Mouse (Mus musculus) layer of hippocampus, adult 18-20 months (tissue): Measurements from ENCODE around the gene Unc5b. TPM values are rescaled to one million over a fixed set of nuclear protein-coding genes. Genes with fewer than 3 reads are reported as not detected.
A peak's percentile ranks its signal among the peaks of the same experiment; 100 is the strongest.
"Not testable (repeated sequence)": the region's sequence is repeated elsewhere in the genome, so short reads cannot be mapped to it uniquely, and the experiment has no call there.

Experiments used
- DNase-seq, 2 experiments: peaks; one replicate each; pipeline ENCODE4 v3.0.0; 2022; ENCODE audit warnings: low spot score in 2 of 2
- total RNA-seq, 2 experiments: library from RNA; stranded (reverse); gene quantifications; 2 replicates each; pipeline ENCODE4 v1.2.3; 2021

Gene Unc5b
- total RNA-seq, 2 experiments from 2014 or later: 15.0 to 15.6 TPM

DNA sequence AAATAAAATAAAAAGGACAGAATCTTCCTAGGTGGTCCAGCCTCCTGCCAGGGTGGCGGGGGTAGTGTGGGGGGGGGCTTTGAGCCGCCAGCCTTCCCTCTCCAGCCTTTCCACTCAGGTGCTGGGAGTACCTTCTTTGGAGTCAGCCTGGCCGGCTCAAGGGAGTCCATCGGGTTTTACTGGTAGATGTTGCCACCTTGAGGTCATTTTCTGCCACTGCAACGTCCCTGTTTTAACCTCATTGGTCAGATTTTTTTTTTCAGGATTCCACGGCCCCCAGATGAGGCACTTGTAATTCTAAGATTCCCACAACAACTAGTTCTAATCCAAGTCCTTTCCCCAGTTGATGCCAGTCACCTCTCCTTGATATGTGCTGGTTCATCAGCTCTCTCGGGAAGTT, 74.4 kb downstream of the Unc5b start:
- DNase-seq: peak; percentile 38 to 76

DNA sequence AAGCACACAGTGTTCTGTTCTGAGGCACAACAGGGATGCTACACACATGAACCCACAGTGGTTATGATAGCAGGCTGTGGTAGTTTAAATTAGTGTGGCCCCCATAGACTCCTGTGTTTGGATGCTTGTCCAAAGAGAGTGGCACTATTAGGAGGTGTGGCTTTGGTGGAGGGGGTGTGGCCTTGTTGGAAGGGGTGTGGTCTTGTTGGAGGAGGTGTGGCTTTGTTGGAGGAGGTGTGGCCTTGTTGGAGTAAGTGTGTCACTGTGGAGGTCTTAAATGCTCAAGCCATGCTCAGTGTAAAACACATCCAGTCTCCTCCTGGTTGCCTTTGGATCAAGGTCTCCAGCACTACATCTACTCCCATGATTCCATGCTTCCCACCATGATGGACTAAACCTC, 75.2 kb downstream of the Unc5b start:
- DNase-seq: no peak

DNA sequence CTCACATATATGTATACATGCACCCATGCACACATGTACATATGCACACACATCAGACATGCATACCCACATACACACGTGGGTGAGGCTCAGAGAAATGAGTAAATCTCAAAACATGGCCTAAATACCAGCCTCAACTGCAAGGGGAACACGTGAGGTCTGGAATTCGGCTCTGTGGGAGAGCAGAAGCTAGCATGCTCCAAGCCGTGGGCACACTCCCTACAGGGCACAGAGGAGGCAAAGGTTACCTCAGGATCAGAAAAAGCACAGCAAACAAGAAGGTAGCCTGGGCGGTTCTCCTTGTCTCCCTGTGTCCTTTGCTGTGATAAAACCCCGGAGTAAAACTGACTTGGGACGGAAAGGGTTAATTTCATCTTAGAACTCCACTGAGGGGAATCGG, 77.4 kb downstream of the Unc5b start:
- no peak for DNase-seq

DNA sequence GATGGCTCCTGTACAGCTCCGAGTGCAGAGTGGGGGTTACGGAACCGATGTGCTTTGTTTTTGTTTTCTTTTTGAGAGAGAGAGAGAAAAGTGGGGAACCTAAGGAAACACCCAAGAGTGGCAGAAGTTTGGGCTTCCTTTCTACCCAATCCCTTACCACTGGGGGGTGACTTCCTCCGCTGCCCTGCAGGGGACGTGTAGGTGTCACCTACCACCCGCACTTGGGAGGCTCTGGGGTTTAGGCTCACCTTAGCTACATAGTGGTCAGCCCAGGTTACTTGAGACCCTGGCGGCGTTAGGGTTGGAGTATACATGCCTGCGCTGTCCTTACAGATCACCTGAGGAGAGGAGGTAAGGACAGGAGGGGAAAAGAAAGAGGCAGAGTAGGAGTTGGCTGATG, 78.1 kb downstream of the Unc5b start:
- DNase-seq: no peak

DNA sequence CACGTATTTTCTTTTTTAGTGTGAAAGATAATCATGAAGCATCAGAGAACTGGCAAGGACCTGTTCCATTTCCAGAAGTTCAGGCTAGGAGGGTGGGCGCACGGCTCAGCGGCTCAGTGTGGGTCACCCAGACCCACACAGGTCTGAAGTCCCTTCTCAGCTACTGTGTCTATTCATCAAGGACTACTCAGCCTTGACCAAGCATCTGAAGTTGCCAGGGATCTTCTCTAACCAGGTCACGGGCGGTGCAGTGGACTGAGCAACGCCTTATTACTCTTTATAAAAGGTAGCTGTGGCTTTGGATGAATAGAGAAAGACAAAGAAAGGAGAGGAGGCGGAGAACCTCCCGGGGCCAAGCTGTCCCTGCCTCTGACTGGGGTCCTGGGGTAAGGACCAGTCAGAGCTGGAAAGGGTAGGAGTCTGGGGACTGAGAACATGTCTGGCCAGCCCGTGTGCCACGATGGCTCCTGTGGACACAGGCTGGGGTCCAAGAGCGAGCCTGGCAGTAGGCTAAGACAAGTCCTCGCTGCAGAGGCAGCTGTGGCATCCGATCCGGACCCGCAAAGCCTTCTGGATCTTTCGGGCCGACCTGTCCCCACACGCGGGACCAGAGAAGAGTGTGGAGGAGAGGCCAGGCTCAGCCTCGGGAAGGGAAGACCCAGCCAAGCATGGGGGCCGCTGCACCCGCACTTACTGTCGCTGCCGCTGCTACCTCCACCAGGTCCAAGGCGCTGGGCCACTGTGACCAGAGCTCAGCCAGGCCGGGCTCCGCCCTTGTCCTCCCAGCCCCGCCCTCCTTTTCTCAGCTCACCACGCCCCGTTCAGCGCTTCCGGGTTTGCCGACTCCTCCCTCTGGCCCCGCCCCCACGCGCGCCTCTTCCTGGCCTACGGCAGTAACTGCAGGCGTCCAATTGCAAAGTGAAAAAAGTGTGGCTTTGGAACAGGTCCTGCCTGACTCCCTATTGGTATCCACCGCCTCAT, 79.1 kb downstream of the Unc5b start, which contains the start of gene Slc29a3:
TSS of gene Slc29a3 (minus strand) at position 755 of the 981 bp plus-strand sequence.
- DNase-seq: peak; percentile 87 to 95

DNA sequence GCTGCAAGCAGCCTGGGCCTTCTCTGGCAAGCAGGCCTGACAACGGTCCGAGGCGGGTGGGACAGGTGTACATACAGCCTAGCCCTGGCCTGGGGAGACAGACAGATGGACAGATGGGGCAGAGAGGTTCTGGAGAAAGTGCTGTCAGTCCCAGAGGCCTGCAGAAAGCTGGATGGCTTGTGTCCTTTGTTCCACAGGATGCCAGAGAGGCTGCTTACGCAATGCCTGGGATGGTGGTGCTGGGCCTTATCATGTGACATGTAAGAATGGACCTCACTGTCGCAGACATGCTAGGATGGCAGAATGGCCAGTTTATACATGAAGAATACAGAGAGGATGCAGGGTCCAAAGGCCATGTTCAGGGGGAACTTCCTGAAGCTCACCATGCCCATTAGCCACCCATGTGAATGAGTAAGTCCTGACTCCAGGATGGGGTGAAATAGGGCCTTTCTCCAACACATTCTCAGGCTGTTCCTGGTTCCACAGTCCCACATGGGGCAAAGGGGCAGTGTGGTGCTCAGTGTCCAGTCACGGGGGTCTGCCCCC, 83.6 kb downstream of the Unc5b start:
- no peak for DNase-seq

DNA sequence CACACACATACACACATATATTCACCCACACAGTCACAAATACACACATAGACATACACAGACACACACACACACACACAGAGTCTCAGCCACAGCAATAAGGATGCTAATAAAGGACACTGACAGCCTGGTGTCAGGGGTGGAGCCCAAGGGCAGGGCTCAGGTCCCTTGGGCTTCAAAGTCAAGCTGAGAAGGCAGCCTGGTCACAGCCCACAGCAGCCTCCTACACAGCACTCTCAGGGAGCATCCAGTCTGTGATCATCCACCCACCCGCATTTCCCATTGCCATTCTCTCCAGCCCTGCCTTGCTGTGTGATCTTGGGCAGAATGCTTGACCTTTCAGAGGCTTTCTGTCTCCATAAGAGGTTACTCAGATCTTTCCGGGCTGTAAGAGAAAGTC, 84.9 kb downstream of the Unc5b start:
- no peak for DNase-seq

DNA sequence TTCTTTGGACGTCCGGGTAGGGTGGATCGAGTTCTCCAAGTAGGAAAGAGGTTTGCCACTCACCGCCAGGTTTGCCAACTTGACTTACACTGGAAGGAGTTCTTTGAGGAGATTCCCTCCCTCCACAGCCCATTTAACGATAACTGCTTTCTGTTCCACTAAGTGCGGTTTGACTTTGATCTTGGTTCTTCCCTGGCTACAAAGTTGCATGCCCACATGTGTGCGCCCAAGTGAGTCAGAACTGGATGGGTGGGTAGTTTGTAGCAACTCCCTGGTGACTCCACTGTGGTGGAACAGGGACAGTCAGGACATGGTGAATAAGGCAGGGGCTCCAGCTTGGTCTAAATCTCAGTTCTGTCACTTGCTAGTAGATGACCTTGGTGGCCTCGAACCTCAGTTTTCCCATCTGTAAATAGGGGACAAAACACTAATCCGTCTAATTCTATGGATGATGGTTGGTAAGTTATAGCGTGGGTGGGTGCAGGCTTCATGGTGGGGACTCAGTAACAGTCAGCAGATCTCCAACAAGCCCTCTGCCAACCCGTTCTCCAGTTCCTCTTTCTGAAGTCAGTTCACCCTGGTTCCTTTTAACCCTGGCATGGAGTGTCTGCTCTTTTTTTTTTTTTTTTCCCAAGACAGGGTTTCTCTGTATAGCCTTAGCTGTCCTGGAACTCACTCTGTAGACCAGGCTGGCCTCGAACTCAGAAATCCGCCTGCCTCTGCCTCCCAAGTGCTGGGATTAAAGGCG, 86.7 kb downstream of the Unc5b start:
- DNase-seq: no peak

DNA sequence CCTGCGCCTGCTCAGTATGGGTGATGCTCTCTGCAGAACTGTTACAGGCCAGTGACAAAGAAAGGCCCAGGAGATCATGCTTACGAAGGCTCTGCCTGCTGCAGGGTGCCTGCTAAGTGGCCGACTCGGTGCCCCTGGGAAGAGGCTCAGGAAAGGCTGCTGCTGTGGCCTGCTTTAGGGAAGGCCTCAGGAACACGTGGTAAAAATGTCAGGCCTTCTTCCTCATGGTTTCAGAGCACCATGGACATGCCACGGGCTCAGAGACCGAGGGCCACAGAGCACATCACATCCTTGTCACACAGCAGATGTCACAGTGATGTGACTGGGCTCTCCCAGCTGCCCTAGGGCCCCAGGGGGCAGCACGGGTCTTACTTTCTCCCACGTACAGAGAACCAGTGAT, 87.7 kb downstream of the Unc5b start:
- DNase-seq: no peak

DNA sequence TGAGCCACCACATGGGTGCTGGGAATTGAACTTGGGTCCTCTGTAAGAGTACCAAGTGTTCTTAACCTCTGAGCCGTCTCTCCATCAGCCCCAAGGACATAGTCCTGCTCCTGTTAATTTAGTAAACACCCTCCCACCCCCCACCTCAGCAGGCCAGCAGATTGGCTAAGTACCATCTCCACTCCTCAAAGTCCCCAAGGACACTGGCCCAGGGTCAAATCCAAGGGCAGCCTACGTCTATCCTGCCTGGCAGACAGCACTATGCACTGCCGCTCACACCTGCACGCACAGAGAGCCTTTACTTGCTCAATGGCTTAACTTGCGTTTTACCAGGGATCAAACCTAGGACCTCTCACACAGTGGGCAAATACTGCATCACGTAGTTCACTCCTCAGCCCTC, 88.4 kb downstream of the Unc5b start:
- DNase-seq: no peak

DNA sequence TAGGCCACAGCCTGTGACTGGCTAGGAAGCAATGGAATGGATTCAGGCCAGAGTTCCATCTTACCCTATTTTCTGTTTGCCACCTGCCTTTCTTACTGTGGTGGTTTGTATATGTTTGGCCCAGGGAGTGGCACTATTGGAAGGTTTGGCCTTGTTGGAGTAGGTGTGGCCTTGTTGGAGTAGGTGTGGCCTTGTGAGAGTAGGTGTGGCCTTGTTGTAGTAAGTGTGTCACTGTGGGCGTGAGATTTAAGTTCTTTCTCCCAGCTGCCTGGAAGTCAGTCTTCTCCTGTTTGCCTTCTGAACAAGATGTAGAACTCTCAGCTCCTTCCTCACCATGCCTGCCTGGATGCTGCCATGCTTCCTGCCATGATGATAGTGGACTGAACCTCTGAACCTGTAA, 89.1 kb downstream of the Unc5b start:
- DNase-seq: not testable (repeated sequence)

DNA sequence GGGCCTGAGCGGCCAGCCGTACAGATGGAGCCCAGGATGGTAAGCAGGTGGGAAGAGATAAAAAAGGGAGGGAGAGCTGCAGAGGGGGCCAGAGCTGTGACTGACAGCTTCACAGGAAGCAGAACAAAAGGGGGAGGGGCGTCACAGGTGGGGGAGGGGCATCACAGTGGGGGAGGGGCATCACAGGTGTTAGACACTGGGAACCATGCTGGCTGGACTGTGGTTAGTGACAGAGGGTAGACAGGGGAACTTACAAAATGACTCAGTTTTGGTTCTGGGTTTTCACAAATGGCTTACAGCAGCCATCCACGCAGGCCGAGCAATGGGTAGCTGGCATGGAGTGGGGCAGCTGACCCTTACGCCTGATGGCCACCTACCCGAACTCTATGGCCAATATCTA, 89.9 kb downstream of the Unc5b start:
- DNase-seq: no peak

DNA sequence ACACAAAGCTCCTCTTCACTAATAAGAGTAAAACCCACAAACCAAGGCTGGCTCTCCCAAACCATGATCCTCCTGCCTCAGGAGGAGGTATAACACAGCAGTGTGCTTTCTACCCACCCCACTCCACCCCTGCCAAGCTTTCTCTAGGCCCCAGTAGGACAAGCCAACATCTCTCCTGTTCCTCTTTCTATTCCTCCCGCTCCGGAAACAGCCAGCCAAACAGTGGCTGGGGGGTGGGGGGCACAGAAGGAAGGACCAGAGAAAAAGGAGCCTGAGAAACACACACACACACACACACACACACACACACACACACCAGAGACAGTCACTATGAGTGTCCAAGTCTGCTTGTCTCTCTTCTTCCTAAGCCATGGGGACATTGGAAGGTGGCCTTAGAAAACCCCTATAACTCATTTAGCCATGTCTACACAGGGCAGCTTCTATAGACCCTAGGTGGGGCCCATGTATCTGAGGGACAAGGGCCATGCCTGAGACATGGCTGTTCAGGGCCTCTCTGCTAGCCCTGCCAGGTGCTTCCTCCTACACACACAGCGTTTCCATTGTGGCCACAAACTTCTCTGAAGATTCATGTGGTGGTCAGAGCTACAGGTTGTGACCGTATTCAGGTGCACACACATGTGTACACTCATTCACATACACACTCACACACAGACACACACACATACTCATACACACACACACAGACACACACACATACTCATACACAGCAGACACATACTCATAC, 91.6 kb downstream of the Unc5b start:
- DNase-seq: no peak

DNA sequence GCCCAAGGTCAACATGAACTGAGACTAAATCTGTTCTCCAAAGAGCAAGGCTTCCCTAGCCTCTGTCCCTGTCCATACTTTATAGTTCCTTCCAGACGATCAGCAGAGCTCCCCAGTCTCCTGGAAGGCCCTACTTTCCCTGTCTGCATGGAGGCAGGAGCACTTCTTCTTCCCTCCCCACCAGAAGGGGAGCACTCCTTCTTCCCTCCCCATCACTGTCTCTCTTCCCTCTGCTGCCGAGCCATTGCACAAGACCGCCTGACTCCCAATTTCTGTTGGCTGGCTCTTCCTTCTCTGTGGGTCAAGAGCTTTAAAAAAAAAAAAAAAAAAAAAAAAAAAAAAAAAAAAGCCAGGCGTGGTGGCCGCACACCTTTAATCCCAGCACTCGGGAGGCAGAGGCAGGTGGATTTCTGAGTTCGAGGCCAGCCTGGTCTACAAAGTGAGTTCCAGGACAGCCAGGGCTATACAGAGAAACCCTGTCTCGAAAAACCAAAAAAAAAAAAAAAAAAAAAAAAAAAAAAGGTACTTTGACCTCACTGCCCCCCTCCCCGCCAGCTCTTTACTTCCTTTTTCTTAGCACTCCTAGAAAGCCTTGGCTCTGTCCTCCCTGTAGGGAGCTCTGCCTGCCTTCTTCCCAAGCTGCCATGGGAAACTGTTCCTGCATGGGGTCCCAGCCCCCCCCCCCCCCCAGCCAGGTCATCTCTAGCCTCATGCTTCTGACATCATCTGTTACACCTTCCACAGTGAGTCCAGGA, 93.3 kb downstream of the Unc5b start:
- no peak for DNase-seq

DNA sequence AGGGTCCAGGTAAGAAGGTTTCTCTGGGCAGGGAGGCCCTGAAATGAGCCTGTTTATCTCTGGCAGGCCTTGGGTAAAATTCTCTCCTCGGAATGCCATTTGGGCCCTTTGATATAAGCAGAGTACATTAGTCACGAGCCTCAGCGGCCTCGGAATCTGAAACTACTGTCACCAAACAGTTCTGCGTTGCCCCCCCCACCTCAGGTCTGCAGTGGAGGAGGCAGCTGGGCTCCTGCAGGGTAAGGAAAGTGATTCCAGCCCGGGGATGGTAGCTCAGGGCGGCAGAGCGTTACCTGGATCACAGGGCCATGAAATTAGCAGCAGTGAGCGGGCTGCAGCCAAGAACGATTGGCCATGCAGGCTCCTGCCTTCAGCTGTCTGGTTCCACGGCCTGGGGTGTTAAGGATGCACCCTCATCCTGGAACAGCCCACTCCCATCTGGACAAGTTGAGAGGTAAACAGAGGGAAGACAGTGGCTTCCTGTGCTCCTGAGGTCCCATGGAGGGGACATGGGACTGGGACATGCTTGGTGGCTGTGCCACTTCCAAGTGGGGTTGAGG, 94.1 kb downstream of the Unc5b start:
- no peak for DNase-seq

DNA sequence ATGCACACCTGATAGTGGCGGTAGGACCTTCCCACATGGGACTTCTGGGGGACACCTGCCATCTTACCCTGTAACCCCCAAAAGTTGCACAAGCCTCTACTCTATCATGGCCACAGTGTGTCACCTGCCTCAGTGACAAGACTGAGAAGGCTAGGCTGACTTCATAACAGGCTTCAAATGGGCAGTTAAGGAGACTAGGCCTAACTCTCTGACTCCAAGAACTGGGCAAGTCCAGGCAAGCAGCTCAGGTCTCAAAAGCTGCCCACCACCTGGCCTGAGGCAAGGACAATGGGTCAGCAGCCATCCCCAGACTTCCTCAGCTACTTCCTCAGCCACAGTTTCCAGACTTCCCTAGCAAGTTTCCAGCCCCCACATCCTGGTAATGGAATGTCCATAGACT, 95.6 kb downstream of the Unc5b start:
- no peak for DNase-seq

DNA sequence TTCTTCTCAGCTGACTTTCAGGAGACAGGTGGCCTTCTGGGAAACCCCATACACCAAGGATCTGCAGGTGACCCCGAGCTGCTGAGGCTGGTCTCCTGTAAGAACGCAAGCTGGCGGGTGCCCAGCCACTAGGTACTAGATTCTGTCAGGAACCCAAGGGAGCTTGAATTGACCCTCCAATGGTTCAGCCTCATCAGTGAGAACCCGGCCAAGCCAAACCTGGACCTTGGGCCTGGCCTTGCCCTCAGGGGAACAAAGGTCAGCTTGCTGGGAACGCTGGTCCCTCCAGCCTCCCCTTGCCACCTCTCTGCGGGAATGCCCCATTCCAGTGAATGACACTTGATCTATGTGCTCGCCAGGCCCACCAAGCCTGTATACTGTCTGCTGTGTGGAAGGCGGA, 97.9 kb downstream of the Unc5b start:
- no peak for DNase-seq

DNA sequence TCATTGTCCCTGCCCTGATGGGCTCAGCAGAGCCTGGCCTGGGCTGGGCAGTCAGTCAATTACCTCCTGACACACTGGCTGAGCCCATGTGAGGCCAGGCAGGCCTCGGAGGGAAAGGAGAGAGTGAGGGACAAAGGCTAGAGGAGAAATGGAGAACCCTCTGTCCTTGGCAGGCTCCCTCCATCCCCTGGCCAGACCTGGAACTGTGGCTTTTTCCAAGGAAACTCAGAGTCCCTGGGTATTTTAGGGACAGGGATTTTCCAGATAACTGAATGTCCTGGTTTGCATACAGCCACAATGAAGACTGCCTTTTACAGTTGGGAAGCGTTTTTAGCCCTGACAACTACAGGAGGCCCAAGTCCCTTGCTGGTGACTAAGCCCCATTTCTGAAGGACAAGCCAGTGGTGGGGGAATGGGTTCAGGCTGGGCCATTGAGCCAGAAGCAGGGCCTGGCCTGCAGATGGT, 99.0 kb downstream of the Unc5b start:
- peak in 1 of 2 experiments; percentile 20 for DNase-seq

DNA sequence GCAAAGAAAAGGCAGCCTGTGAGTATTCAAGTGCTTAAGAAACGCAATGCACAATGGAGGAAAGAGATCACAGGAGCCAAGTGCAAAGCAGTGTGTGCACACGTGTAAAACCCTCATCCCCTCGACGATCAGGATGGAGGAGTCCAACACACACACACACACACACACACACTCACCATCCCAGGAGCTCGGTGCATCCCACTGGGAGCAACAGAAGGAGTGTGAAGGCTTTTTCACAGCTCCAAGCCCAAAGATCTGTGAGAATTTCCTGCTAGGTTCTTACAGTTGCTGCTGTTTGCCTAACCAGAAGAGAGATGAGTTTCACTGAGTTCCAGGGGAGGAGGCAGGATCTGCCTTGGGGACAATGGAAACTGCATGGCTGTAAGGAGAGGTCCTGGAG, 99.6 kb downstream of the Unc5b start:
- no peak for DNase-seq

DNA sequence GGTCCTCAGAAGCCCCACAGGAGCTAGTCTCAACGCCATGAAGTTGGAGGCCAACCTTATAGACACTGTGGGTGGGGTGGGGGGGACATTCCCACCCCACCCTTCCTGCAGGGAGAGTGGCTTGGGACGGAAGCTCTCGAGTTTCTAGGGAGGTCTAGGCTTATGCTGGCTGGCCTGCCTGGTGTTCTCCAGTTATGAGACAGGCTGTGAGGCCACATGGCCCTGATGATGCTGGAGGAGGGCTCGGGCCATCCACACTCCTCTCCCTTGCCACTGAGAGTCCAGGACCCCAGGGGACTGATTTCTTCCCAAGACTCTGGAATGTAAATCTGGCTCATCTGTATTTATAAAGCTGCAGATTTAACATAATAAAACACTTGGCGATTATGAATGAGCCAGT, 104.1 kb downstream of the Unc5b start:
- DNase-seq: no peak
